Mouse (Mus musculus) 3134 (cell line): Measurements from ENCODE around the gene Kdm2b.
"Not testable (repeated sequence)": the region's sequence is repeated elsewhere in the genome, so short reads cannot be mapped to it uniquely, and the experiment has no call there.

Experiments used
- DNase-seq: peaks from one replicate; pipeline ENCODE4 v3.0.0-alpha.2; 2011; ENCODE audit warnings: low spot score; ENCODE audit not compliant: insufficient read length; ENCODE audit errors: extremely low read depth

Kdm2b gene

GRCm38 (mm10) chr5:122985276-122985675 lies 4.3 kb downstream of the Kdm2b start:
- DNase-seq: no peak

GRCm38 (mm10) chr5:122984483-122984882 lies 5.1 kb downstream of the Kdm2b start:
- no peak for DNase-seq

- DNase-seq: no peak
Measured at GRCm38 (mm10) chr5:122978970-122979369, 10.7 kb downstream of the Kdm2b start.

GRCm38 (mm10) chr5:122974701-122975100 lies 14.9 kb downstream of the Kdm2b start:
- DNase-seq: not testable (repeated sequence)

- DNase-seq: no peak
Measured at GRCm38 (mm10) chr5:122972116-122972515, 17.5 kb downstream of the Kdm2b start.

GRCm38 (mm10) chr5:122971438-122971837 lies 18.2 kb downstream of the Kdm2b start:
- no peak for DNase-seq

GRCm38 (mm10) chr5:122970056-122970455 lies 19.6 kb downstream of the Kdm2b start:
- no peak for DNase-seq

- no peak for DNase-seq
Measured at GRCm38 (mm10) chr5:122968322-122968721, 21.3 kb downstream of the Kdm2b start.

- DNase-seq: no peak
Measured at GRCm38 (mm10) chr5:122965427-122965826, 24.2 kb downstream of the Kdm2b start.

GRCm38 (mm10) chr5:122964853-122965252 lies 24.8 kb downstream of the Kdm2b start:
- no peak for DNase-seq

GRCm38 (mm10) chr5:122961905-122962304 lies 27.7 kb downstream of the Kdm2b start:
- no peak for DNase-seq

GRCm38 (mm10) chr5:122959391-122959790 lies 30.2 kb downstream of the Kdm2b start:
- DNase-seq: no peak

GRCm38 (mm10) chr5:122956059-122956458 lies 33.6 kb downstream of the Kdm2b start:
- no peak for DNase-seq

GRCm38 (mm10) chr5:122951913-122952641 lies 37.5 kb downstream of the Kdm2b start:
- no peak for DNase-seq

GRCm38 (mm10) chr5:122951056-122951912 lies 38.3 kb downstream of the Kdm2b start:
- no peak for DNase-seq

GRCm38 (mm10) chr5:122950329-122950953 lies 39.2 kb downstream of the Kdm2b start:
- no peak for DNase-seq

GRCm38 (mm10) chr5:122949101-122949500 lies 40.5 kb downstream of the Kdm2b start:
- DNase-seq: no peak

- DNase-seq: no peak
Measured at GRCm38 (mm10) chr5:122947534-122947933, 42.1 kb downstream of the Kdm2b start.

- DNase-seq: no peak
Measured at GRCm38 (mm10) chr5:122938676-122939075, 50.9 kb downstream of the Kdm2b start.

GRCm38 (mm10) chr5:122937958-122938540 lies 51.6 kb downstream of the Kdm2b start:
- DNase-seq: no peak

- DNase-seq: no peak
Measured at GRCm38 (mm10) chr5:122937031-122937430, 52.6 kb downstream of the Kdm2b start.
